Comparison of ENCODE assay signal across 19 mouse cellular contexts in genomic region chr12:102626841-102627240, GRCm38 (mm10).
A peak's percentile ranks its signal among the peaks of the same experiment; 100 is the strongest.
DNase-seq lines count a peak whose midpoint lies in the region; ATAC-seq and TF ChIP-seq lines count a peak whose summit lies in the region.
"Had no signal": no experiment of that assay in that cellular context is flagged by ENCODE, and none has a peak within 500 bp of the region (broad histone marks: within the 10 kb centered on the region; RNA-seq: fewer than 3 reads in every experiment).

No protein-coding gene starts in this region.

- H3K9ac ChIP-seq in forebrain, embryonic 12.5 days, result no peak overlapping the region
- no peak overlapping the region for H3K9ac ChIP-seq in forebrain, embryonic 14.5 days (ENCODE audit: low read length)
- H3K9ac ChIP-seq: embryonic facial prominence, embryonic 13.5 days; heart, embryonic 12.5 days; limb, embryonic 13.5 days; liver, embryonic 14.5 days had no signal

- no peak overlapping the region for H3K4me3 ChIP-seq in forebrain, embryonic 12.5 days (replicated peaks)
- H3K4me3 ChIP-seq in forebrain, embryonic 14.5 days (ENCODE audit: low read depth, low read length), result no peak overlapping the region
- H3K4me3 ChIP-seq in left cerebral cortex, adult 2 months, result no peak overlapping the region
- no peak overlapping the region for H3K4me3 ChIP-seq in limb, embryonic 10.5 days
- H3K4me3 ChIP-seq: embryonic facial prominence, embryonic 13.5 days; heart, embryonic 12.5 days; limb, embryonic 13.5 days had no signal

- no peak overlapping the region for H3K4me2 ChIP-seq in forebrain, embryonic 12.5 days
- no peak overlapping the region for H3K4me2 ChIP-seq in forebrain, embryonic 14.5 days (ENCODE audit: low read length)
- H3K4me2 ChIP-seq: embryonic facial prominence, embryonic 13.5 days; heart, embryonic 12.5 days; limb, embryonic 13.5 days had no signal

- H3K27me3 ChIP-seq in forebrain, embryonic 12.5 days, result no peaks in the 10 kb centered on the region
- no peaks in the 10 kb centered on the region for H3K27me3 ChIP-seq in forebrain, embryonic 14.5 days (replicated peaks; ENCODE audit: control insufficient read depth, insufficient read depth, low read length)
- H3K27me3 ChIP-seq in limb, embryonic 10.5 days (ENCODE audit: low read depth, poor library complexity, severe bottlenecking), result no peaks in the 10 kb centered on the region
- H3K27me3 ChIP-seq: embryonic facial prominence, embryonic 13.5 days; heart, embryonic 12.5 days; limb, embryonic 13.5 days; Patski had no signal

- H3K9me3 ChIP-seq in forebrain, embryonic 12.5 days, result no peaks in the 10 kb centered on the region
- H3K9me3 ChIP-seq in forebrain, embryonic 14.5 days (replicated peaks; ENCODE audit: control insufficient read depth, low read length), result no peaks in the 10 kb centered on the region
- no peaks in the 10 kb centered on the region for H3K9me3 ChIP-seq in limb, embryonic 10.5 days (replicated peaks)
- H3K9me3 ChIP-seq: embryonic facial prominence, embryonic 13.5 days; heart, embryonic 12.5 days; limb, embryonic 13.5 days had no signal

- H3K36me3 ChIP-seq in forebrain, embryonic 12.5 days (replicated peaks), result no peaks in the 10 kb centered on the region
- H3K36me3 ChIP-seq in forebrain, embryonic 14.5 days (ENCODE audit: control insufficient read depth, insufficient read depth, low read length), result 0 out of 2 replicates have a peak, but pooled peaks cover 5% of the 10 kb centered on the region
- no peaks in the 10 kb centered on the region for H3K36me3 ChIP-seq in limb, embryonic 10.5 days
- H3K36me3 ChIP-seq: heart, embryonic 12.5 days; limb, embryonic 13.5 days had no signal

- 0 out of 2 replicates have a peak overlapping the region, but pooled peaks have one; percentile 25 for H3K27ac ChIP-seq in forebrain, embryonic 12.5 days
- no peak overlapping the region for H3K27ac ChIP-seq in forebrain, embryonic 14.5 days (ENCODE audit: low read depth, low read length)
- H3K27ac ChIP-seq in left cerebral cortex, adult 2 months, result peak overlapping the region; percentile 28; the same call in 1 of the 2 replicates
- H3K27ac ChIP-seq in limb, embryonic 10.5 days, result peak overlapping the region; percentile 3; the same call in 1 of the 2 replicates
- H3K27ac ChIP-seq: embryonic facial prominence, embryonic 13.5 days; limb, embryonic 13.5 days; liver, embryonic 14.5 days had no signal

- WGBS in forebrain, embryonic 12.5 days, result 38% methylated on average over 7 of the region's 7 CpGs
- 26% methylated on average over 7 of the region's 7 CpGs for WGBS in forebrain, embryonic 14.5 days
- WGBS in limb, embryonic 10.5 days, result 86% methylated on average over 7 of the region's 7 CpGs

- no peak for TF ChIP-seq CTCF in left cerebral cortex, adult 2 months (IDR thresholded peaks at IDR 0.05)

- 0 out of 2 replicates have a peak, but pooled peaks have one; percentile 30 for ATAC-seq in forebrain, embryonic 12.5 days (ENCODE audit: low FRiP score)
- ATAC-seq in forebrain, embryonic 14.5 days, result no peak
- ATAC-seq: midbrain, embryonic 16.5 days; Patski had no signal

- intact Hi-C loops in left cerebral cortex, adult 2 months (cut with DNase I), result no loop called here
- intact Hi-C loops in left cerebral cortex, postnatal 36 days (cut with DNase I), result no loop called here

- no peak for DNase-seq in forebrain, embryonic 14.5 days (ENCODE audit: low spot score)
- DNase-seq in left cerebral cortex, adult 2 months (ENCODE audit: extremely low spot score in 1 of 2, low spot score in 2 of 2), result no peak
- DNase-seq in left cerebral cortex, postnatal 36 days (ENCODE audit: low spot score in 2 of 2), result no peak
- DNase-seq in Muller cell, postnatal 12 days (ENCODE audit: inconsistent ontology term), result peak; percentile 58
- no peak for DNase-seq in limb, embryonic 10.5 days (ENCODE audit: low spot score)
- DNase-seq in adrenal gland, postnatal 14 days, result no peak
- no peak for DNase-seq in testis, postnatal 10 days (ENCODE audit: low spot score)
- DNase-seq: cerebellum, postnatal 10 days; gastrocnemius, postnatal 36 days; kidney, adult 8-10 months; kidney, postnatal 4 days; right cerebral cortex, postnatal 25 days had no signal

- H3K4me1 ChIP-seq in forebrain, embryonic 12.5 days, result peaks cover 11% of the 10 kb centered on the region
- peaks cover 4% of the 10 kb centered on the region; the same call in 1 of the 2 replicates for H3K4me1 ChIP-seq in forebrain, embryonic 14.5 days (ENCODE audit: control insufficient read depth, insufficient read depth, low read length)
- peaks cover 8% of the 10 kb centered on the region for H3K4me1 ChIP-seq in limb, embryonic 10.5 days
